Mouse (Mus musculus): Measurements from ENCODE around the gene Krtap5-2.

DNA sequence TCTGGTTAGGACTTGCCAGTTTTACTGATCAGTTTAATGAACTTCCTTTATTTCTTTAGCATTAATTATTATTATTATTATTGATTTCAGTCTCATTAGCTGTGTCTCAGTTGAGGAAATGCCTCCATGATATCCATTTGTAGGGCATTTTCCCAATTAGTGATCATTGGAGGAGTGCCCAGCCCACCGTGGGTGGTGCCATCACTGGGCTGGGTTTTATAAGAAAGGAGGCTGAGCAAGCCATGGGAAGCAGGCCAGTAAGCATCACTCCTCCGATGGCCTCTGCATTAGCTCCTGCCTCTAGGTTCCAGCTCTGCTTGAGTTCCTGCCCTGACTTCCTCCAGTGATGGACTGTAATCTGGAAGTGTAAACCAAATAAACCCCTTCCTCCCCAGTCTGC lies 12.4 kb upstream of the Krtap5-2 start:
- TF ChIP-seq CTCF (IDR thresholded peaks at IDR 0.05; ENCODE audit: insufficient read depth, low read depth, low read length) (no peak), POLR2A (IDR thresholded peaks at IDR 0.05; ENCODE audit: insufficient read depth, low read depth, low read length) (no peak)

All from olfactory bulb, adult 2 months (tissue).